Mouse (Mus musculus) heart, postnatal 25 days (tissue): ENCODE data around the gene Amigo1. TPM values are rescaled to one million over a fixed set of nuclear protein-coding genes. Genes with fewer than 3 reads are reported as not detected.
"Not testable (repeated sequence)": the region's sequence is repeated elsewhere in the genome, so short reads cannot be mapped to it uniquely, and the experiment has no call there.

Source experiments
- DNase-seq: peaks from one replicate; pipeline ENCODE4 v3.0.0; 2022; ENCODE audit warnings: low spot score
- intact Hi-C: fragments of 180-260 bp; cut with DNase I; formaldehyde crosslinking; loops from one replicate; pipeline ENCODE4 v1.15.1; 2025
- total RNA-seq, 2 experiments: library from RNA; stranded (reverse); gene quantifications; 2 replicates each; pipeline ENCODE4 v1.2.3; 2021

The Amigo1 gene
- total RNA-seq, 2 experiments from 2014 or later, result 12.2 to 12.5 TPM

DNA sequence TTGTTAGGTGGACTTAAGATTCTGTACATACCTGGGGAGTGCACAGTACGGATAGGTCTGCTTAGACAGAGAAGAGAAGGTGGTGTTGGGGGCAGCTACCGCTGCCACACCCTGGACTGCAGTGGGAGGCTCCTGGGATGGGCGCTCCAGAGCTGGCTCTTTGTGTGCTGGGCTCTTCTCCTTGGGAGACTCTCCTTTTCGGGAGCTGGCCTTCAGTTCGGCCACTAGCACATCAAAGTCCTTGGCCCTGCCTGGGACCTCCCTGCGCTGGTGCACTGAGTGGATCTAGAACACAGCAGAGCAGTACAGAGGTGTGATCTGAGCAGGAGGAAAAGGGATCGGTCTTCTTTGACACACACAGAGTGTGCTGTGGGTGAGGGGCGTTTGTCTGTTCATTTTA lies 19.5 kb downstream of the Amigo1 start:
- intact Hi-C loops, result loop anchor here (10.0 kb wide), 1 partner anchor 359 kb away; the partner anchor contains the start of gene Tmem167b
- no peak for DNase-seq

GRCm38 (mm10) chr3:108206731-108207375 lies 20.7 kb downstream of the Amigo1 start:
- no peak for DNase-seq
- intact Hi-C loops, result loop anchor here (10.0 kb wide), 1 partner anchor 358 kb away; the partner anchor contains the start of gene Tmem167b

DNA sequence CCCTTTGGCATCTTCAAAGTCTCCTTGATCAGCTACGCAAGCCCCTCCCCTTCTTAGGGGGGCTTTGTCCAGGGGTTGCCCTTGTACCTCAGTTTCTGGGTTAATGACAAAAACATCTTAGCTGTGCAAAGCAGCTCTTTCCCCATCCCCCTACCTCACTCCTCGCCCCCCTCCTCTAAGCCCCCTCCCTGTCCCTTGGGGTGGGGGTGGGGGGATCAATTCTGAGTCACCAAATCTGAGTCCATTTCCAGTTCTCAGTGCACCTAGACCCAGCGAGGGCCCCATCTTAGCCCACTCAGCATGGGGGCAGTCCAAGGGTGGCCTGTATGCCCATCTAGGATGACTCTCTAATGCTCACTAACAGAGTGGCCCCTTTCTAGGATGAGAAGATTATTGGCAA lies 22.9 kb downstream of the Amigo1 start:
- intact Hi-C loops, result loop anchor here (1.0 to 10.0 kb wide), 2 partner anchors 23 to 356 kb away; partner anchors contain the start of genes Amigo1 and Tmem167b
- no peak for DNase-seq

GRCm38 (mm10) chr3:108209536-108209935 lies 23.4 kb downstream of the Amigo1 start:
- intact Hi-C loops, result loop anchor here (1.0 to 10.0 kb wide), 2 partner anchors 23 to 355 kb away; partner anchors contain the start of genes Amigo1 and Tmem167b
- DNase-seq, result no peak

DNA sequence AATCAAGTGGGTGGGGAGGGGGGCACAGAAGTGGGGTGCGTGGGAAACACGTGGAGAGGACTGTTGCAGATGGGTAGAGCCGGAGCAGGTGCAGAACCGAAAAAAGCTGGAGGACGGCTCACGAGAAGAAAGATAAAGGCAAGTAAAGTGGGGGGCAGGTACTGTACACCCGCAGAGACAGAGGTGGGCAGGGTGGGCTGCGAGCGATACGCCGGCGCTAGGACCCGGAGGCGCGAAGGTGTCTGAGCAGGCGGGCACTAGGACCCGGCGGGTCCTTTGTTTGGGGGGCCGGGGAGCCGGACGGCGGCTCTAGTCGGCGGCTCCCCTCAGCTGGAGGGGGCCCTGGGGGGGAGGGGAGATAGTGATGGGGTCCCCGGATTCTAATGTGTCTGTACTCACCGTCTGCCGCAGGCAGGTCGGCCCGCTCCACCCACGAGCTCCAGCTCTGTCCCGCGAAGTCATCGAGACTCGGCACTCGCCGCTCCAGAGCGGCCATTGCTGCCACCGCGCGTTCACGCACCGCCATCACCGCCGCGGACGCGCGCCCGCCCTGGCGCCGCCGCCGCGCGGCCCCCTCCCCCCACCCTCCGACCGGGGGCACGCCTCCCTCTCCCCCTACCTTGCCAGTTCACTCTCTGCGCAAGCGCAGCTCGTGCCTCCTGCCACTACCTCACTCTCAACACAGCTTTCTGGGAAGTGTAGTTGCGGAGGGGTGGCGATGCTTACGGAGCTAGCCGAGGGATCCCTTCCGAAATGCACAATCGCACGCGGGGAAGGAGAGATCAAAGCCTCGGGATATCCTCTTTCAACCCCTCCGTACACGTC lies 24.0 kb downstream of the Amigo1 start:
- DNase-seq, result peak; percentile 87
- intact Hi-C loops, result loop anchor here (1.0 to 10.0 kb wide), 4 partner anchors 24 to 355 kb away; partner anchors contain the start of genes Amigo1, Psma5 and Tmem167b

- DNase-seq, result no peak
- intact Hi-C loops, result loop anchor here (5.0 kb wide), 2 partner anchors 47 to 177 kb away; partner anchors contain the start of gene Psma5
Measured at GRCm38 (mm10) chr3:108210771-108211139, 24.6 kb downstream of the Amigo1 start, which contains the start of gene Atxn7l2. Gene Atxn7l2 (minus strand): TSS chr3:108210934.

- intact Hi-C loops, result loop anchor here (5.0 kb wide), 2 partner anchors 45 to 175 kb away; partner anchors contain the start of gene Psma5
- DNase-seq, result no peak
Measured at GRCm38 (mm10) chr3:108211845-108212244, 25.7 kb downstream of the Amigo1 start.

GRCm38 (mm10) chr3:108212406-108212805 lies 26.3 kb downstream of the Amigo1 start:
- no peak for DNase-seq
- intact Hi-C loops, result loop anchor here (5.0 kb wide), 2 partner anchors 45 to 175 kb away; partner anchors contain the start of gene Psma5

DNA sequence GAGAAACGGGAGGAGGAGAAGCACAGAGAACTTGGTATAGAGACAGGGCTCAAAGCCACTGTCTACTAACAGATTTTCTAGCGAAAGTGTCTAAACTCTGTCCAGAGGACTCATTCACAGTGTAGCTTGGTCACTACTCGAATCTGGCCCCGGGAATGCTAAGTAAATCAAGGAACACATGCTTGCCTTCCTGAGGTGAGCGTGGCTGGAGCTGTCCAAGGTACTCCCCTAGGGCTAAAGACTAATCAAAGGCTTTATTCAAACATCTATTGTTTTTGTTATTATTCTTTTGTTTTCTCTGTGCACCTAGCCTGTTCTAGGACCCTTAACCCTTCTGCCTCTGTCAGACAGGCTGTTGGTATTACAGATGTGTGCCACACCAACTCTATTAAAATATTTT lies 28.6 kb downstream of the Amigo1 start:
- no peak for DNase-seq
- intact Hi-C loops, result loop anchor here (5.0 kb wide), 2 partner anchors 43 to 173 kb away; partner anchors contain the start of gene Psma5

GRCm38 (mm10) chr3:108220661-108221060 lies 34.5 kb downstream of the Amigo1 start:
- DNase-seq, result no peak
- intact Hi-C loops, result no loop called here

- DNase-seq, result no peak
- intact Hi-C loops, result no loop called here
Measured at GRCm38 (mm10) chr3:108225711-108226557, 39.8 kb downstream of the Amigo1 start.

DNA sequence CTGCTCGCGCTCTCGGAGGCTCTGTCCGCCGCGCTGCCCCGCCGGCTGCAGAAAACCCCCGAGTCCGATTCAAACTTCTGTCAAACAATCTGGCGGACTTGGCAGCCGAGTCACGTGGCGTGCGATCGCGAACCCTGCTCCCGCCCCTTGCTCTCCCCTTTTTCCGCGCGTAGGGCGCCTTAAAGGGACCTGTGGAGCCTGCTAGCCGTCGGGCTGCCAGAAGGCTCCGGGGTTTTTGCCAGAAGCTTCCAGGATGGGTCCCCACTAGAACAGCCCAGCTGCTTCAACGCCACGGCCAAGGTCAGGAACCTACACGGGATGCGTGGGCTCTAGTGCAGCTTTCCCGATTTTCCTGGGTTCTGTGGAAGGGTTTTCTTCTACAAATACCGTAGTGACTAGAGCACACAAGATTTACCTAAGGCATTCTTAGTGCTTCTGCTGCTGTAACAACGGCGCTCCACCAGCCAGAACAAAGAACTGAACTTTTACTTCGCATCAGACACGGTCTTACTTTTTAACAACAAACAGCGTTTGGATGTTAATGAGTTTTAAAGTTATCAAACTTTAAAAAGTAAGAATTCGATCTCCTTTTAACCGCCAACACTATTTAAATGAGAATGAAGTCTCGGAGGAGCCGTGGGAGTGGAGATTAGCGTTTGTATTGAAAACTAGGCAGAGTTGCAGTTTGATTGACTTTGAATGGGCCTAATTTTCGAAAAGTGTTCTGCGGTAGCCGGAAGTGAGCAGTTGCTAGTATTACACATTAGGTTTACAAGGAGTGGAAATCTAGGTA lies 40.6 kb downstream of the Amigo1 start, which contains the start of gene Sypl2:
TSS of gene Sypl2 (minus strand) at position 91 of the 793 bp plus-strand sequence.
- DNase-seq, result no peak
- intact Hi-C loops, result no loop called here

DNA sequence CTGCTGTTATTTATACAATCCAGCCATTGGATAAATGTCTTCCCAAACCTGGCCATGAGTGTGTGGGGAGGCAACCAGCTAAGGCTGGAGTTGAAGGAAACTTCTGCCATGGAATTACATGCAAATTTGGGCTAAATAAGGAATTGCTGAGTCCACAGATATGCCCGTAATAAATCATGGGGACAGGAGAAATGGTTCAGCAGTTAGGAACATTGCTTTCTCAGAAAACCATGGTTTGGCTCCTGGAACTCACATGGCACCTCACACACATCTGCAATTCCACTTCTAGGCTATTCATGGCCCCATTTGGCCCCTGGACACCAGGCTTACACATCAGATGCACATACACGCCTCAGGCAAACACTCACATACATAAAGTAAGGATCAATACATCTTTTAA lies 41.4 kb downstream of the Amigo1 start:
- DNase-seq, result no peak

GRCm38 (mm10) chr3:108231646-108232045 lies 45.5 kb downstream of the Amigo1 start:
- intact Hi-C loops, result no loop called here
- DNase-seq, result no peak

More for the DNA sequence above, 41.4 kb downstream of the Amigo1 start:
- intact Hi-C loops, result no loop called here

- not testable (repeated sequence) for DNase-seq
Measured at GRCm38 (mm10) chr3:108237474-108238102, 51.5 kb downstream of the Amigo1 start.

DNA sequence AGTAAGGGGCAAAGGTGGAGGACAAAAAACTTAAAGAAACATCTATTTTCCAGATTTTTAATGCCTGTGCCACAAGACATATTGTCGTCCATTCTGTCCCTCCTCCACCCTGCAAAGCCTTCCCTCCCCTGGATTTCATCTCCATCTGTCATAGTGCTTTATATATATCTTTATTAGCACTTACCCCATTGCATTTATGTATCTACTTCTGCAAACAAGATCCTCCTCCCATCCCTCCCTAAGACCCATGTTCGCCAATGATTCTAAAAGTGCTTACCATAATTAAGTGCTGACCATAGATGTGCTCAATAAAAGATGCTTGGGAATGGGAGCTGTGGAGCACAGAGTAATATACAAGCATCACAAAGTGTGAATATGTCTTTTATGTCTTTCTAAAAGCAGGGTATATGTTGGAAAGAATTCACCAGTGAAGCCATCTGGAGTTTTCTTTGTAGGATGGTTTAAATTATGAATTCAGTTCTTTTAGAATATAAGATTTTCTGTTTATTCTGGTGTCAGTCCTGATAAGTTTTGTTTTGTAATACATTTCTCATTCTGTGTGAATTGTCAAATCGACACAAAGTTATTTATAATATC lies 55.2 kb downstream of the Amigo1 start:
- DNase-seq, result no peak
- intact Hi-C loops, result no loop called here

More at GRCm38 (mm10) chr3:108237474-108238102, 51.5 kb downstream of the Amigo1 start:
- intact Hi-C loops, result not testable (repeated sequence)
